Mouse (Mus musculus) heart, postnatal 10 days (tissue): Measurements from ENCODE around the gene Lgals1. TPM values are rescaled to one million over a fixed set of nuclear protein-coding genes. Genes with fewer than 3 reads are reported as not detected.

Experiments
- DNase-seq, 2 experiments: peaks; one replicate each; pipeline ENCODE4 v3.0.0; 2021
- intact Hi-C: fragments of 180-260 bp; cut with DNase I; formaldehyde crosslinking; loops from one replicate; pipeline ENCODE4 v1.15.1; 2025
- total RNA-seq, 2 experiments: library from RNA; stranded (reverse); gene quantifications; 2 replicates each; pipeline ENCODE4 v1.2.3; 2021

The Lgals1 gene
- total RNA-seq, 2 experiments from 2014 or later, result 372 to 385 TPM

GRCm38 (mm10) chr15:78908399-78908798 lies 18.1 kb upstream of the Lgals1 start:
- intact Hi-C loops, result no loop called here
- DNase-seq, result no peak

DNA sequence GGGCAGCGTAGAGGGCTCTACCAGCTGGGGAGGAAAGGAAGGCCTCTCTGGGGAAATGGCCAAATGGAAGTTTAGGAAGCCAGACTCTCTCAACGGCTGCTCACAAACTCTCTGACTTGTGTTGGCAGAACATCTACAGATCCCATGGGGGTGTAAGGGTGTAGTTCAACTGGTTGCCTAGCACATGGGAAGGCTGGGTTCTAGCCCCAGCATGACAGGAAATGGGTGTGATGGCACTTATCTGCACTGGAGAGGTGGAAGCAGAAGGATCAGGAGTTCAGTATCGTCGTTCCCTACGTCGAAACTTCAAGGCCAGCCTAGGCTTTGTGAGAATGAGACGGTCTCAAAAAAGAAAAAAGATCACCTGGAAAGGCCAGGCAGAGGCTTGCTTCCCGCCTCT lies 17.5 kb upstream of the Lgals1 start:
- intact Hi-C loops, result no loop called here
- no peak for DNase-seq

- DNase-seq, result no peak
- intact Hi-C loops, result loop anchor here (2.0 to 10.0 kb wide), 3 partner anchors 160 to 289 kb away; partner anchors contain the start of genes 1700088E04Rik and Polr2f
Observed at GRCm38 (mm10) chr15:78912040-78912439, 14.5 kb upstream of the Lgals1 start.

DNA sequence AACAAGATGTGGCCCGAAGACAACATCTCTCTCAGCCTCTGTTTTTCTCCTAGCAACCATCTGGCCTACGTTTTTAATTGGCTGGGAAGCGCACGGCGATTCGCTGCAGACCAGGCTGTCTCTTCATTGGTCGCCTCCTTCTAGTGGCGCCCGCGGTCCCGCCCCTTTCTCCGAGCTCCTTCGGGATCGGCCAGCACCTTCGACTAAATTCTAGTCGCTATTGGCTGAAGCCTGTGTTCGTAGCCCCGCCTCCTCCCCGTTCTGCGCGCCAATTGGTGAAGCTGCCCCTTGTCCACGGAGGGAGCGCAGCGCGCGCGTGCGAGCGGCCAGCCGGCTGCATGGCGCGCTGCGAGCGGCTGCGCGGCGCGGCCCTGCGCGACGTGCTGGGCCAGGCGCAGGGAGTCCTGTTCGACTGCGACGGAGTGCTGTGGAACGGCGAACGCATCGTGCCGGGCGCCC lies 12.9 kb upstream of the Lgals1 start, which contains the start of gene Pdxp:
Pdxp (plus strand) TSS at position 288 of the 459 bp plus-strand sequence.
- intact Hi-C loops, result loop anchor here (2.0 to 10.0 kb wide), 3 partner anchors 159 to 291 kb away; partner anchors contain the start of genes 1700088E04Rik and Polr2f
- DNase-seq, result peak; percentile 95

DNA sequence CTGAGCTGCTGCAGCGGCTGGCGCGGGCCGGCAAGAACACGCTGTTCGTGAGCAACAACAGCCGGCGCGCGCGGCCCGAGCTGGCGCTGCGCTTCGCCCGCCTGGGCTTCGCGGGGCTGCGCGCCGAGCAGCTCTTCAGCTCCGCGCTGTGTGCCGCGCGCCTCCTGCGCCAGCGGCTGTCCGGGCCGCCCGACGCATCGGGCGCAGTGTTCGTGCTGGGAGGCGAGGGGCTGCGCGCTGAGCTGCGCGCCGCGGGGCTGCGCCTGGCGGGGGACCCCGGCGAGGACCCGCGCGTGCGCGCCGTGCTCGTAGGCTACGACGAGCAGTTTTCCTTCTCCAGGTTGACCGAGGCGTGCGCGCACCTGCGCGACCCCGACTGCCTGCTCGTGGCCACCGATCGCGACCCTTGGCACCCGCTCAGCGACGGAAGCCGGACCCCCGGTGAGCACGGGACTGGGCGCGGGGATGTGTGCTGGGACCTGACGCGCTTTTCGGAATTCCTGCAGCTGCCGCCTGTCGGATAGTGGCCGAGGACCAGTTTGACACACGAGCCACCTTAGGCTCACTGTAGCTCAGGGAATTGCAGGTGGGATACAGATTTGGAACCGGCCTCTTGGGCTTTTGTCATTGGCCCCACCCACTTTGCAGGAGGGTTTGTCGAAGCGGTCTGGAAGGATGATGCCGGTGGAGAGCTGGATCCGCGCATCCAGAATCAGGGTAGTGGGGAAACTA lies 12.3 kb upstream of the Lgals1 start:
- DNase-seq, result peak in 1 of 2 experiments; percentile 50
- intact Hi-C loops, result loop anchor here (5.0 to 10.0 kb wide), 2 partner anchors 158 to 231 kb away; partner anchors contain the start of genes 1700088E04Rik and Polr2f

DNA sequence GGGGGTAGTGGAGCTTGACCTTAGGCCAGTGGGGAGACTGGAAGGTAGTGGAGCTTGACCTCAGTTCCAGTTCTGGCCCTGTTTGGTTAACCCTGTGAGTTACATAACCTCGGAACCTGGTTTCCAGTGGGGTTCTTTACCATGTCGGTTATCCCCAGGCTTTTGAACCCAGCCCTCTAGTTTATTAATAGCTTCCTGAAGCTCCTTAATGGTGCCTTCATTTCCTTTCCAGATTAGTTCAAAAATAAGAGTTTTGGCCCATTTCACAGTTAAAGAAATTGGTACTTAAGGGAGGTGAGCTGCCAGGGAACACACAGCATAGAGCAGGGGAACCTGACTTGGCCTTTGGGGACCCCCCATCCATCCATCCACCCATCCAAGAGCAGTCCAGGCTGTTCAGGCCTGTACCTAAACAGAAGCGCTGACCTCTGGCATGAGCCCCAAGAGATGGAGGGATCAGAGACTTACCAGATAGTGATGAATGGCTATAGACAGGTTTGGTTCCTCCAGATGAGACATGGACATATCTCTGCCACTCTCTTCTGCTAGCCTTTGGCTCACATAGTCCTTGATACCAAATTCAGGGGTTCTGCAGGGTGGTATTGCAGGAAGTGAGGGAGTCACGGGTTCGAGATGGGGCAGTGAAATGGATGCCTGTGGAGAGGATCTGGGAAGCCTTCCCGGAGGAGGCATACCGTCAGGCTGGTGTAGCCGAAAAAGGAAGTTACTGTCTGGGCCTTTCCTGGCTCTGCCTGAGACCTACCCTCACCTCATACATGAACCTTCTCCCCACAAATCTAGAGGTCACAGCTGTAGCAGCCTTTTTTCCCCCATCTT lies 11.5 kb upstream of the Lgals1 start:
- no peak for DNase-seq
- intact Hi-C loops, result loop anchor here (1.0 to 10.0 kb wide), 5 partner anchors 16 to 230 kb away; partner anchors contain the start of genes 1700088E04Rik and Polr2f

- intact Hi-C loops, result loop anchor here (1.0 to 10.0 kb wide), 4 partner anchors 16 to 229 kb away; partner anchors contain the start of genes 1700088E04Rik and Polr2f
- DNase-seq, result peak; percentile 87
Observed at GRCm38 (mm10) chr15:78915660-78916017, 10.9 kb upstream of the Lgals1 start.

GRCm38 (mm10) chr15:78916052-78916826 lies 10.3 kb upstream of the Lgals1 start:
- no peak for DNase-seq
- intact Hi-C loops, result loop anchor here (10.0 kb wide), 1 partner anchor 229 kb away; the partner anchor contains the start of genes 1700088E04Rik and Polr2f

- DNase-seq, result no peak
- intact Hi-C loops, result loop anchor here (10.0 kb wide), 1 partner anchor 227 kb away; the partner anchor contains the start of genes 1700088E04Rik and Polr2f
Observed at GRCm38 (mm10) chr15:78918126-78918525, 8.4 kb upstream of the Lgals1 start.

- intact Hi-C loops, result loop anchor here (10.0 kb wide), 1 partner anchor 225 kb away; the partner anchor contains the start of genes 1700088E04Rik and Polr2f
- DNase-seq, result no peak
Observed at GRCm38 (mm10) chr15:78919914-78920313, 6.6 kb upstream of the Lgals1 start.

DNA sequence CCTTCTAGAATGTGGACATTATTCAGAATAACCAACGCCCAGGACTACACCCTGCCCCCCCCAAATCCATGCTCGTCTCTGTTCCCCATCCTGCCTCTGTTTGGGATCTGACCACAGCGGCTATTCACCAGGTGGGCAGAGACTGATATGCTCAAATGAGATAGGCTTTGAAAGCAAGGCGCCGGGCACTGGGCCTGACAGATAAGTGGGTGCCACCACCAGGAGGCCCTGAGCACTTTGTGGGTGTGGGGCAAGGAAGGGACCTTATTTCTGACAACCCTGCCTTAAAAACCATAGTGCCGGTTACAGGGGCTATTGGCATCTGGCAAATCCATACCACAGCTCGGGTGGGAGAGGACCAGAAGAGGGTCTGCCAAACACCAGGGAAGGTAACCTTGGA lies 3.8 kb upstream of the Lgals1 start:
- no peak for DNase-seq
- intact Hi-C loops, result no loop called here

GRCm38 (mm10) chr15:78923585-78923984 lies 2.9 kb upstream of the Lgals1 start:
- DNase-seq, result no peak
- intact Hi-C loops, result no loop called here

DNA sequence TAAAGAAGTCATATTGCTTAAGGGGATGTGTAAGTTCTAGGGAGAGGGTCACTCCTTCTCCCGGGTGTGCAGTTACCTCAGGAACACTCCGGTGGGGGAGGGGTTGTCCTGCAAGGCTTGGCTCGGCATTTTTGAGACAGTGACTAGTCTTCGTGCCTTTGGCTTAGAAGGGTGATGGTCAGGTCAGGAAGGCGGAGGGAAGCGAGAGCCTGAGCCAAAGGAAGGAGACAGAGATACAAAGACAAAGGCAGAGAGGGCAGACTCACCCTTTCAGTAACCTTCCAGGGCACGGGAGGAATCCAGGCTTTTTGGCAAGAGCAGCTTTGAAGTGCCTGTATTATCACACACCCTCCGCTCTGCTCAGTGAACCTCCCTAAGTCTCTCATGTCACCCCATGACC lies 1.4 kb upstream of the Lgals1 start:
- intact Hi-C loops, result no loop called here
- DNase-seq, result peak; percentile 43 to 55

DNA sequence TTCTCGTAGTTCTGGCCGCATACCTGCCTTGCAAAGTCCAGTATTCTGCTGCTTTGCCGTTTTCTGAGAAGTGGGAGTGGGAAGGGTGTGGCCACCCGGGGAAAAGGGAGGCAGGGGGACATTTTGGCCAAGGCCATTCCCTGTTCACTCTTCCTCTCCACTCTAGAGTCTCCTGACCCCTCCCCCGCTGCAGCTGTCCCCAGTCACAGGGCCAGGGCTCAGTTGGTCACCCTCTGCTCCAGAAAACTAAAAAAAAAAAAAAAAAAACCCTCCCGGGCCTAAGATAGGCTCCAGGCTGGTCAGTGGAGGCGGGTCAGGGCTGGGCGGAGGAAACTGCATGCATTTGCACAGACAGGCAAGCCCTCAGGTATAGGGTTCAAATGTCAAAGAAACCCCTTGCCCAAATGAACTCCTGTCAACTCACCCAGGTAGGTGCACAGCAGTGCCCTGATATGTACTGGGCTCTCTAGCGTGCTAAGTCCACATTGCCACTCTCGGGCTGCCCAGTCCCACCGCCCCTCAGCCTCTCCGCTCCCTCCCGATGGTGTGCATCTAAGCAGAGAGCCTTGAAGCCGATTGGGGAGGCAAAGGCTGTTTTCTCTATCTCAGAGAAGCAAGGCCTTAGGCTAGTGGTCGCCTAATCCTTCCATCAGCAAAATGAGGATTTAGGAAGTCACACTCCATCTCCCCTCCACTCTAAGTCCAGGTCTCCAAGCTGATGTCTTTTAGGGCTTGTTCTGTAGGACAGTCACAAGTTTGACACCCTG lies 679 bp downstream of the Lgals1 start:
- intact Hi-C loops, result no loop called here

DNA sequence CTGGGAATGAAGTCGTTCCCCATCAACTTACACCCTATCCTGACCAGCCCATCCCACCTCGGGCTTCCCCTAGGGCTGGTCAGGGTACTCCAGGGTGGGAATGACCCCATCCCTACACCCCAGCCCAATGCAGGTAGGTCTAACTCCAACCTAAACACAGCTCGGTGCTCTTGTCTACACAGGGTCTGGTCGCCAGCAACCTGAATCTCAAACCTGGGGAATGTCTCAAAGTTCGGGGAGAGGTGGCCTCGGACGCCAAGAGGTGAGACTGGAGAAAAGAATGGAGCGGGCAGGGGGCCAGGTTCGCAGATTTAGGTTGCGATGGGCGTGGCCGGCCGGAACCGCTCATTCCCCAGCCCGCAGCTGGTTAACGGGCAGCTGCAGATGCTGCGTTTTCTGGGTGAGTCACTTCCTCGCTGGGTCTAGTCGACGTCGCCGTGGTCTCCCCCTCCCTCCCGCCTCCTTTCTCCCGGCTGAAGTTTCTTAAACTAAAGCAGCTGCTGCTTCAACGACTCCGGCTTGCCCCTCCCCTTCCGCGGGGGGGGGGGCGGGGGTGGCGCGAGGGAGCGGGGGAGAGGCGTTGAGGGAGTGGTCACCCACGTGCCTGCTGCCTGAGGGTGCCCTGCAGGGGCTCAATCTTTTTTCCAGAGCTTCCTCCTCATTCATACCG lies 1.4 kb downstream of the Lgals1 start:
- intact Hi-C loops, result no loop called here
- DNase-seq, result peak; percentile 83 to 86

More for the DNA sequence above, 679 bp downstream of the Lgals1 start:
- DNase-seq, result peak; percentile 50 to 63

GRCm38 (mm10) chr15:78928539-78928938 lies 2.0 kb downstream of the Lgals1 start:
- intact Hi-C loops, result no loop called here
- DNase-seq, result no peak

DNA sequence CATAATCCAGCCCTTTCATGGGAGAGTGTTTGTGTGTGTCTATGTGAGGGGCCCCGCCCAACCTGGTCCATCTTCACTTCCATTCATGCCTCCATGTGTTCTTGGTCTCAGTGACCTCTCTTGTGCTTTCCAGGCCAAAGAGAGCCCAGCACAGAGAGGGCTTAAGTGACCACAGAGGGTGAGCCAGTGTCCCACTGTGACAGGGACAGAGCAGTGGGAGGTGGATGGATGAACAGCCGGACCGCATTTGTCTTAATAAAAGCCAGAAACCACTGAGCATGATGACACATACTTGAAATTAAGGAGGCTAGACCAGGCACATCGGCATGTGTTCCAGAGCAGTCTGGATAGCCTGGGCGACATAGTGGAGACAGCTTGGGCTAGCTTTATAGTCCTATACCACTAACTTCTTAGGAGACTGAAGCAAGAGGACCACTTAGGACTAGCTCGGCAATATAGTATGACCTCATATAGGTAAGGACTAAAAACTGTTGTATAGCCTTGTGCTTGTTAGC lies 3.7 kb downstream of the Lgals1 start:
- intact Hi-C loops, result no loop called here

GRCm38 (mm10) chr15:78930801-78931426 lies 4.4 kb downstream of the Lgals1 start:
- DNase-seq, result no peak
- intact Hi-C loops, result loop anchor here (1.0 kb wide), 1 partner anchor 16 kb away; no protein-coding TSS in a partner anchor

More for the DNA sequence above, 3.7 kb downstream of the Lgals1 start:
- DNase-seq, result no peak
